Mouse (Mus musculus): ENCODE data around the gene Vat1.

- TF ChIP-seq CTCF (IDR thresholded peaks at IDR 0.05; ENCODE audit: borderline replicate concordance, extremely low read depth, insufficient read depth, insufficient read length), result no peak
- no peak for TF ChIP-seq POLR2A (IDR thresholded peaks at IDR 0.05; ENCODE audit: borderline replicate concordance, extremely low read depth, insufficient read depth, insufficient read length, poor library complexity, severe bottlenecking)
Observed at GRCm38 (mm10) chr11:101435831-101436230, 30.2 kb downstream of the Vat1 start.

Measured in brain, embryonic 14.5 days (tissue).